Mouse (Mus musculus): ENCODE data around the gene Skil. TPM values are rescaled to one million over a fixed set of nuclear protein-coding genes. Genes with fewer than 3 reads are reported as not detected.
A peak's percentile ranks its signal among the peaks of the same experiment; 100 is the strongest.
"Not testable (repeated sequence)": the region's sequence is repeated elsewhere in the genome, so short reads cannot be mapped to it uniquely, and the experiment has no call there.

Skil gene
- polyA plus RNA-seq, 1 experiment from 2014 or later = 20.4 TPM

DNA sequence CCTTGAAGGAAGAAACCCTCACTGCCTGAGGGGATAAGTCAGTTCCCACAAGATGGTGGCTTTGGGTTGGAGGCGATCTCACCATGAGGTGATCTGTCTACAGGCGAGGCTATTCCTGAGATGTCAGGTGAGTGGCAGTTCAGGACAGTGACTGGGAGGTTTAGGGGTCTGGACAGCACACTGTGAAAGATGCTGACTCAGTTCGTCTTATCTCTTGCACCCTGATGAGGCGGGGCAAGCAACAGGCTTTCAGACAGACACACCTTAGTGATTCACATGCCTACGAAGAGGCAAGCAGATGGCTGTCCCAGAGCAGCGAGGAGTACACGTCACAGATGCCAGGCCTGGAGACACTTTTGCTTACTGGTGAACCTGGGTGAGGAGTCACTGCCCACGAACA lies 39.4 kb downstream of the Skil start:
- H3K27ac ChIP-seq (ENCODE audit: low read depth, low read length) = no peak overlapping the region
- no peak for ATAC-seq
- WGBS = 90% methylated on average over 8 of the region's 8 CpGs

DNA sequence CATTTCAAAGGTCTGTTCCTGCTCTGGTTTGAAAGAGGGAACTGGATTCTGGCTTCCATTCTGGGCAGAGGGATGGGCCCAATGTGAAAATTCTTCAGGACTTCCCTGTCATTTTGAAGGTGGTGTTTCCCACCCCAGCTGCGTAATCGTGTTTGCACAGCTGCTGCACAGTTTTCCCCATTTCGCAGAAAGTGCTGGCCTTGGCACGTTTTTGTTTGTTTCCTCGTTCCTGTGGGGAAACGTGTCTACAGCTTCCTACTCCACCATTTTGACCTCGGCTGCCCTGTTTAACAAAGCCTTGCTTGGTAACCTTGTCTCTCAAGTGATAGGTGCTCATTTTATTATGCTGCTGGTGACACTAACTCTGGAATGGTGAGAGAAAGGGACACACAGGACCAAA lies 39.8 kb downstream of the Skil start:
- H3K9me3 ChIP-seq (ENCODE audit: control insufficient read depth, low read length) = no peaks in the 10 kb centered on the region
- H3K36me3 ChIP-seq (ENCODE audit: control insufficient read depth, insufficient read depth, low read length) = no peaks in the 10 kb centered on the region
- no peak for ATAC-seq
- H3K4me3 ChIP-seq (ENCODE audit: low read length) = no peak overlapping the region
- no peak overlapping the region for H3K9ac ChIP-seq (ENCODE audit: low read depth, low read length)
- H3K27ac ChIP-seq (ENCODE audit: low read depth, low read length) = no peak overlapping the region
- no peaks in the 10 kb centered on the region for H3K27me3 ChIP-seq (replicated peaks; ENCODE audit: control insufficient read depth, insufficient read depth, low read length)
- H3K4me2 ChIP-seq (ENCODE audit: low read length) = no peak overlapping the region
- WGBS = 83% methylated on average over 7 of the region's 7 CpGs
- no peaks in the 10 kb centered on the region for H3K4me1 ChIP-seq (ENCODE audit: control insufficient read depth, insufficient read depth, low read depth, low read length)

More for the DNA sequence above, 39.4 kb downstream of the Skil start:
- Histone ChIP-seq H3K4me2 (ENCODE audit: low read length) (no peak overlapping the region), H3K9ac (ENCODE audit: low read depth, low read length) (no peak overlapping the region), H3K27me3 (replicated peaks; ENCODE audit: control insufficient read depth, insufficient read depth, low read length) (no peaks in the 10 kb centered on the region), H3K36me3 (ENCODE audit: control insufficient read depth, insufficient read depth, low read length) (no peaks in the 10 kb centered on the region), H3K4me1 (ENCODE audit: control insufficient read depth, insufficient read depth, low read depth, low read length) (no peaks in the 10 kb centered on the region), H3K9me3 (ENCODE audit: control insufficient read depth, low read length) (no peaks in the 10 kb centered on the region), H3K4me3 (ENCODE audit: low read length) (no peak overlapping the region)

GRCm38 (mm10) chr3:31136591-31136990 lies 41.7 kb downstream of the Skil start:
- not testable (repeated sequence) for H3K4me1 ChIP-seq (ENCODE audit: control insufficient read depth, insufficient read depth, low read depth, low read length); H3K4me3 ChIP-seq (ENCODE audit: low read length); H3K4me2 ChIP-seq (ENCODE audit: low read length); ATAC-seq; H3K9ac ChIP-seq (ENCODE audit: low read depth, low read length); H3K36me3 ChIP-seq (ENCODE audit: control insufficient read depth, insufficient read depth, low read length); H3K27me3 ChIP-seq (replicated peaks; ENCODE audit: control insufficient read depth, insufficient read depth, low read length); H3K27ac ChIP-seq (ENCODE audit: low read depth, low read length); H3K9me3 ChIP-seq (ENCODE audit: control insufficient read depth, low read length)
- WGBS = 75% methylated on average over 4 of the region's 4 CpGs

DNA sequence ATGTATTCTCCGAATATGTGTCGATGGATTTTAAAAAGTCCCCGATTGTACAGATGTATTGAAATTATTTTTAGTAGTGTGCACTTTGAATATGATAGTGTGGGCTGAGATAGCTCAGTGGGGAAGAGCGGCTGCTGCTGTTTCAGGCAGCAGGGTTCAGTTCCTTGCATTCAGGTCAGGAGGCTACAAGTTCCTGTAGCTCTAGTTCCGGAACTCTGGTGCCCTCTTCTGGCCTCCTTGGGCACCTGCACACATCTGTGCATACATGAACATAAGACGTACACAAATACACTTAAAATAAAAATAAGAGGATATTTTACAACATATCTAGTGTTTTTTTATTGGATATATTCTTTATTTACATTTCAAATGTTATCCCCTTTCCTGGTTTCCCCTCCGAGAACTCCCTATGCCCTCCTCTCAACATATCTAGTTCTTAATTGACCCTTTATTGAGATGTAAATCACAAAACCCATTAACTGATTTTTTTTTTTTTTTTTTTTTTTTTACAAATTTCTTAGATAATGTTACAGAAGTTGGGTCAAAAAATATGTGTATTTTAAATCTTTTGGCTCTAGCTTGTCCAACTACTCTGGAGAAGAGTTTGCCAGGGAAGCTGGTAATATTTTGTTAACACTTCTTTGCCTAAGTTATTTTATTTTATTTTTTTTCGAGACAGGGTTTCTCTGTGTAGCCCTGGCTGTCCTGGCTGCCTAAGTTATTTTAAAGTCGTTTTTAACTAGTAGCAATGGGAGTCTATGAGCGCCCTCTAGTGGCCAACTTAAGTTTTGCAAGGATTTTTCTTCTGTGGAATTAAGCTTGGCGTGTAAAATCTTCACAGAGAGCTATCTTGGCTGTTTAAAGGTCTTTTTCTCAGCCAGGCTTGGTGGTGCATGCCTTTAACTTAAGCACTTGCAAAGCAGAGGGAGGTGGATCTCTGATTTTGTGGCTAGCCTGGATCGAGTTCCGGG lies 43.9 kb downstream of the Skil start:
- no peak overlapping the region for H3K4me2 ChIP-seq (ENCODE audit: low read length)
- no peak overlapping the region for H3K4me3 ChIP-seq (ENCODE audit: low read length)
- ATAC-seq = no peak
- 61% methylated on average over 13 of the region's 13 CpGs for WGBS
- no peaks in the 10 kb centered on the region for H3K36me3 ChIP-seq (ENCODE audit: control insufficient read depth, insufficient read depth, low read length)
- no peaks in the 10 kb centered on the region for H3K27me3 ChIP-seq (replicated peaks; ENCODE audit: control insufficient read depth, insufficient read depth, low read length)
- H3K4me1 ChIP-seq (ENCODE audit: control insufficient read depth, insufficient read depth, low read depth, low read length) = no peaks in the 10 kb centered on the region
- H3K27ac ChIP-seq (ENCODE audit: low read depth, low read length) = no peak overlapping the region
- no peaks in the 10 kb centered on the region for H3K9me3 ChIP-seq (ENCODE audit: control insufficient read depth, low read length)
- no peak overlapping the region for H3K9ac ChIP-seq (ENCODE audit: low read depth, low read length)

GRCm38 (mm10) chr3:31141621-31142020 lies 46.8 kb downstream of the Skil start:
- no peak overlapping the region for H3K4me3 ChIP-seq (ENCODE audit: low read length)
- H3K27ac ChIP-seq (ENCODE audit: low read depth, low read length) = no peak overlapping the region
- H3K9me3 ChIP-seq (ENCODE audit: control insufficient read depth, low read length) = no peaks in the 10 kb centered on the region
- H3K36me3 ChIP-seq (ENCODE audit: control insufficient read depth, insufficient read depth, low read length) = no peaks in the 10 kb centered on the region
- no peaks in the 10 kb centered on the region for H3K27me3 ChIP-seq (replicated peaks; ENCODE audit: control insufficient read depth, insufficient read depth, low read length)
- WGBS = 87% methylated on average over 4 of the region's 4 CpGs
- H3K9ac ChIP-seq (ENCODE audit: low read depth, low read length) = no peak overlapping the region
- no peak for ATAC-seq
- H3K4me1 ChIP-seq (ENCODE audit: control insufficient read depth, insufficient read depth, low read depth, low read length) = no peaks in the 10 kb centered on the region
- no peak overlapping the region for H3K4me2 ChIP-seq (ENCODE audit: low read length)

GRCm38 (mm10) chr3:31145222-31145621 lies 50.4 kb downstream of the Skil start:
- H3K4me2 ChIP-seq (ENCODE audit: low read length); H3K4me3 ChIP-seq (ENCODE audit: low read length); H3K36me3 ChIP-seq (ENCODE audit: control insufficient read depth, insufficient read depth, low read length); H3K9ac ChIP-seq (ENCODE audit: low read depth, low read length); H3K9me3 ChIP-seq (ENCODE audit: control insufficient read depth, low read length); H3K27me3 ChIP-seq (replicated peaks; ENCODE audit: control insufficient read depth, insufficient read depth, low read length); H3K27ac ChIP-seq (ENCODE audit: low read depth, low read length); ATAC-seq; H3K4me1 ChIP-seq (ENCODE audit: control insufficient read depth, insufficient read depth, low read depth, low read length): not testable (repeated sequence)
- 87% methylated on average over 11 of the region's 11 CpGs for WGBS

DNA sequence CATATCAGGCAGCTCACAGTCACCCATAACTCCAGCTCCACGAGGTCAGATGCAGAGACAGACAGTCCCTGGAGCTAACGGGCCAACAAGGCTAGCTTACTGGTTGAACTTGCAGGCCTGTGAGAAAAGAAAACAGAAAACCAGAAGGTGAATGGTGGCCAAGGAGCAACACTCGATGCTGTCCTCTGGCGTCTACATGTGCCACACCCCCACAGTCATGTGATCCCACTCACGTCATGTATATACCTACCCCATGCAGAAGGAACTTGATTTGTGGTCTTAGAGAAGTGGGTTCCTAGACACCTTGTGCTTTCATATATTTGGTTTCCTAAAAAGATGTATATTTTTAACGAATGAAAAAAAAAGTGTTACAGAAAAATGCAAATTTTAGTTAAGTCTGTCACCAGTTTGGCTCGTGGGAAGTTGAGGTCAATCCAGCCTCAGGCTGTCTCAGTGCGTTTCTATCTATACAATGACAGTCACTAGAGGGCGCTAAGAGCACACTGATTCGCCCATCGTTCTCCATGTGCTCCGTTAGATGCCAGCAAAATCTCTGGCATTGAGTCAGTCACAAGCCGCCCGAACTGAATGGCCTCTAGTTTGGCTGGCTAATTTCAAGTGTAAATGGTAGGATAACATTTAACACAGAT lies 50.9 kb downstream of the Skil start:
- H3K36me3 ChIP-seq (ENCODE audit: control insufficient read depth, insufficient read depth, low read length) = no peaks in the 10 kb centered on the region
- H3K4me1 ChIP-seq (ENCODE audit: control insufficient read depth, insufficient read depth, low read depth, low read length) = peaks cover 2% of the 10 kb centered on the region
- peak; percentile 91 for ATAC-seq
- H3K9ac ChIP-seq (ENCODE audit: low read depth, low read length) = no peak overlapping the region
- H3K27ac ChIP-seq (ENCODE audit: low read depth, low read length) = no peak overlapping the region
- 14% methylated on average over 14 of the region's 14 CpGs for WGBS
- 0 out of 2 replicates have a peak overlapping the region, but pooled peaks have one; percentile 33 for H3K4me2 ChIP-seq (ENCODE audit: low read length)
- peaks cover 10% of the 10 kb centered on the region for H3K27me3 ChIP-seq (replicated peaks; ENCODE audit: control insufficient read depth, insufficient read depth, low read length)
- H3K9me3 ChIP-seq (ENCODE audit: control insufficient read depth, low read length) = no peaks in the 10 kb centered on the region
- H3K4me3 ChIP-seq (ENCODE audit: low read length) = no peak overlapping the region

DNA sequence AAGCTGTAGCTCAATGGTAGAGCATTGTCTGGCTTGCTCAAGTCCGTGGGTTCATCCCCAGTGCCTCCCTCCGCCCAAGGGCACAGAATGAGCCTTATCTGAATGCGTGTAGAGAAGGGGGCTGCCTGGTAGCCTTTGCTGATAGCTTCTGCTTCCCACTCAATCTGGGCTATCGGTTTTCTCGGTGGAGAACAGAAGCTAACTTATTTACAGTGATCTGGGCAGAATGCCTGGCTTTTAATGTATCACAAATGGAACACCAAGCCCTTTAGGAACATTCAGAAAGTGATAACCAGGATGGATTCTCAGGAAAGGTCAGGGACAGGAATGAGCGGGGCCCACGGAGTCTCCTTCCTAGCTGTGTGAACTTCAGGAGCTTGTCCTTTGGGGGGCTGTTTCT lies 53.7 kb downstream of the Skil start:
- WGBS = 75% methylated on average over 7 of the region's 7 CpGs

GRCm38 (mm10) chr3:31149706-31150105 lies 54.8 kb downstream of the Skil start, which contains the start of gene Cldn11:
TSS of gene Cldn11 (plus strand) at chr3:31149920.
- peak; percentile 84 for ATAC-seq
- Histone ChIP-seq H3K9me3 (ENCODE audit: control insufficient read depth, low read length) (no peaks in the 10 kb centered on the region), H3K4me2 (ENCODE audit: low read length) (peak within 1 kb of the TSS; percentile 97), H3K27me3 (replicated peaks; ENCODE audit: control insufficient read depth, insufficient read depth, low read length) (peaks cover 10% of the 10 kb centered on the region), H3K9ac (ENCODE audit: low read depth, low read length) (peak within 1 kb of the TSS; percentile 58), H3K36me3 (ENCODE audit: control insufficient read depth, insufficient read depth, low read length) (no peaks in the 10 kb centered on the region), H3K4me1 (ENCODE audit: control insufficient read depth, insufficient read depth, low read depth, low read length) (peaks cover 2% of the 10 kb centered on the region), H3K4me3 (ENCODE audit: low read length) (peak within 1 kb of the TSS; percentile 50), H3K27ac (ENCODE audit: low read depth, low read length) (no peak within 1 kb of the TSS)
- under 1% methylated on average over 30 of the region's 33 CpGs for WGBS

More for the DNA sequence above, 53.7 kb downstream of the Skil start:
- peaks cover 2% of the 10 kb centered on the region for H3K4me1 ChIP-seq (ENCODE audit: control insufficient read depth, insufficient read depth, low read depth, low read length)
- H3K27ac ChIP-seq (ENCODE audit: low read depth, low read length) = no peak overlapping the region
- H3K9ac ChIP-seq (ENCODE audit: low read depth, low read length) = no peak overlapping the region
- H3K9me3 ChIP-seq (ENCODE audit: control insufficient read depth, low read length) = no peaks in the 10 kb centered on the region
- H3K36me3 ChIP-seq (ENCODE audit: control insufficient read depth, insufficient read depth, low read length) = no peaks in the 10 kb centered on the region
- peaks cover 10% of the 10 kb centered on the region for H3K27me3 ChIP-seq (replicated peaks; ENCODE audit: control insufficient read depth, insufficient read depth, low read length)
- H3K4me3 ChIP-seq (ENCODE audit: low read length) = no peak overlapping the region
- H3K4me2 ChIP-seq (ENCODE audit: low read length) = no peak overlapping the region
- ATAC-seq = no peak
